Mouse (Mus musculus): ENCODE measurements around the gene Clic3. TPM values are rescaled to one million over a fixed set of nuclear protein-coding genes. Genes with fewer than 3 reads are reported as not detected.

Clic3 gene
- total and polyA plus RNA-seq, 3 experiments, result 0.15 to 0.27 TPM; not detected in 1

DNA sequence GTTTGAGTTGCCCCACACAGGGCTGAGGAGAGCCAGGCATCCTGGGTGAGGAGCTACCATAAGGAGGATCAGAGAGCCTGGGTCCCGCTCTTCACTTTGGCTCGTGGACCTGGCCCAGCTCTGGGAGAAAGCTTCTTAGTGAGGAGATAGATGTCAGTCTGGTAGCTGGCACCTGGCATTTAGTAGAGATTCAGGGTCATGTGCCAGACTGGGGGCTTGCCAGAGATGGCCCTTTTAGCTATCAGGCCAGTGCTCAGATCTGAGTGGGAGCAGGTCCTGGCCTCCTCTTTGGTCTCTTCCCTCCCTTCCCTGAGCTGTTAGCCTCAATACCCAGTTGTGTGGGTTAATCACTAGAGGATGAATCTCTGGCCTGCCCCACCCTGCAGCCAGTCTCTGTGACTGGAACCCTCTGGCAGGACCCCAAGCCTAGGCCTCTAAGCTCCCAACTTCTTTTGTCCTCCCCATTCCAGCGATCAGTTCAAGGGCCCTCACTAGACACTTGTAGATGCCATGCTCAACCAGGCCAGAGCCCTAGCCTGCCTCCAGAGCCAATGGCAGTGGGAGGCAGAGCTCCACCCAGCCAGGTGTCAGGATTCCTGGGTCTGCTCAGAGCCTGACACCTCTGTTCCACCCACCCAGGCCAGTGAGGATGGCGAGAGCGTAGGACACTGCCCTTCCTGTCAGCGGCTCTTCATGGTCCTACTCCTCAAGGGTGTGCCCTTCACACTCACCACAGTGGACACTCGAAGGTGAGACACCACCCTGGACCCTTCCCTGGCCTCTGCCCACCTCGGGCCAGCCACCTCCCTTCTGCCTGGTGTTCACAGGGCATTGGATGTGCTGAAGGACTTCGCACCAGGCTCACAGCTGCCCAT lies 621 bp downstream of the Clic3 start:
- Histone ChIP-seq H3K79me2 (ENCODE audit: control insufficient read depth, insufficient read depth, low read length, poor library complexity) (peaks cover 8% of the 10 kb centered on the region; the same call in 1 of the 2 replicates), H3K27me3 (ENCODE audit: control insufficient read depth in 1 of 2, insufficient read depth in 2 of 2, low read length in 2 of 2) (no peaks in the 10 kb centered on the region), H3K9ac (ENCODE audit: control insufficient read depth, low read depth, low read length, poor library complexity, severe bottlenecking) (no peak overlapping the region), H3K36me3 (ENCODE audit: control insufficient read depth in 1 of 2, insufficient read depth in 2 of 2, low read length in 2 of 2) (no peaks in the 10 kb centered on the region), H3K4me1 (ENCODE audit: control insufficient read depth in 1 of 2, insufficient read depth in 2 of 2, low read length in 2 of 2) (peaks cover 4 to 11% of the 10 kb centered on the region in 2 experiments; a peak in 3 of 4 replicates), H3K27ac (ENCODE audit: control insufficient read depth, low read depth, low read length) (no peak overlapping the region), H3K4me3 (ENCODE audit: control insufficient read depth in 1 of 2, insufficient read depth in 1 of 2, low read depth in 2 of 2, low read length in 2 of 2) (no peak overlapping the region), H3K9me3 (replicated peaks; ENCODE audit: insufficient read depth, low read length) (no peaks in the 10 kb centered on the region)
- TF ChIP-seq POLR2AphosphoS2 (IDR thresholded peaks at IDR 0.05; ENCODE audit: low read length) (no peak), NRF1 (IDR thresholded peaks at IDR 0.05; ENCODE audit: insufficient read depth, low read depth, low read length, poor library complexity, severe bottlenecking) (no peak), MAFK (IDR thresholded peaks at IDR 0.05; ENCODE audit: borderline replicate concordance, low read depth, low read length) (no peak), MXI1 (IDR thresholded peaks at IDR 0.05; ENCODE audit: low read depth, low read length) (no peak), MYB (IDR thresholded peaks at IDR 0.05; ENCODE audit: low read depth, low read length) (no peak), ZKSCAN1 (IDR thresholded peaks at IDR 0.05; ENCODE audit: low read depth, low read length) (no peak), ZNF384 (IDR thresholded peaks at IDR 0.05; ENCODE audit: low read depth, low read length) (no peak), BHLHE40 (IDR thresholded peaks at IDR 0.05; ENCODE audit: borderline replicate concordance, low read depth, low read length) (no peak), EP300 (IDR thresholded peaks at IDR 0.05; ENCODE audit: low read depth in 1 of 2, low read length in 2 of 2) (no peak), TCF12 (IDR thresholded peaks at IDR 0.05; ENCODE audit: low read depth, low read length) (no peak), NELFE (IDR thresholded peaks at IDR 0.05; ENCODE audit: low read depth, low read length) (no peak), CHD1 (IDR thresholded peaks at IDR 0.05; ENCODE audit: low read depth, low read length) (no peak), POLR2A (IDR thresholded peaks at IDR 0.05; ENCODE audit: control insufficient read depth in 1 of 2, insufficient read depth in 1 of 2, low read depth in 1 of 2, low read length in 2 of 2, poor library complexity in 1 of 2) (no peak)
- DNase-seq (ENCODE audit: low read depth, low spot score), result no peak

DNA sequence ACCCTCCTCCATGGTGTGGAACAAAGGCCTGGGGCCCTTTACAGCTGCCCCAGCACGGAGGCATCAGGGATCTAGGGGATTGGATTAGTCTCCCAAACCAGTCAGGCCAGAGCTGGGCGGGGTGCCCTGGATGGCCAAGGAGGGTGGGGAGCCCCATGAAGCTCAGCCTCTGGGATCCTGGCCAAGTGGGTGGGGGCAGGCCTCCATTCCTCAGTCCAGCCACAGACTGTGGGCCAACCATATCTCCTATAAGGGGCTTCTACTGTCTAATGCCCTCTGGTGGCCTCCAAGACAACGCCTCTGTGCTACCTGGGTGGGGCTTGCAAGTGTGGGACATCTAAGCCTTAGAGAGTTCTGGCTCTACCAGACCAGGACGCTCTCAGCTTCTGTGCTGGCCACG lies 2.3 kb downstream of the Clic3 start:
- Histone ChIP-seq H3K27ac (ENCODE audit: control insufficient read depth, low read depth, low read length) (no peak overlapping the region), H3K9me3 (replicated peaks; ENCODE audit: insufficient read depth, low read length) (no peaks in the 10 kb centered on the region), H3K9ac (ENCODE audit: control insufficient read depth, low read depth, low read length, poor library complexity, severe bottlenecking) (no peak overlapping the region), H3K79me2 (ENCODE audit: control insufficient read depth, insufficient read depth, low read length, poor library complexity) (peaks cover 8% of the 10 kb centered on the region; the same call in 1 of the 2 replicates), H3K4me3 (ENCODE audit: control insufficient read depth in 1 of 2, insufficient read depth in 1 of 2, low read depth in 2 of 2, low read length in 2 of 2) (no peak overlapping the region), H3K4me1 (ENCODE audit: control insufficient read depth in 1 of 2, insufficient read depth in 2 of 2, low read length in 2 of 2) (peaks cover 4 to 11% of the 10 kb centered on the region in 2 experiments; a peak in 3 of 4 replicates), H3K36me3 (ENCODE audit: control insufficient read depth in 1 of 2, insufficient read depth in 2 of 2, low read length in 2 of 2) (no peaks in the 10 kb centered on the region), H3K27me3 (ENCODE audit: control insufficient read depth in 1 of 2, insufficient read depth in 2 of 2, low read length in 2 of 2) (no peaks in the 10 kb centered on the region)
- TF ChIP-seq SIN3A (IDR thresholded peaks at IDR 0.05; ENCODE audit: low read length), result no peak
- no peak for TF ChIP-seq UBTF (IDR thresholded peaks at IDR 0.05; ENCODE audit: borderline replicate concordance, insufficient read depth, low read depth, low read length)
- TF ChIP-seq MAZ (IDR thresholded peaks at IDR 0.05; ENCODE audit: low read depth, low read length), result no peak
- TF ChIP-seq NRF1 (IDR thresholded peaks at IDR 0.05; ENCODE audit: insufficient read depth, low read depth, low read length, poor library complexity, severe bottlenecking), result no peak
- TF ChIP-seq JUND (IDR thresholded peaks at IDR 0.05; ENCODE audit: low read depth, low read length), result no peak
- TF ChIP-seq KAT2A (conservative IDR thresholded peaks at IDR 0.05; ENCODE audit: low read depth, low read length), result no peak
- TF ChIP-seq MYC (IDR thresholded peaks at IDR 0.05; ENCODE audit: low read depth, low read length), result no peak
- no peak for TF ChIP-seq USF2 (IDR thresholded peaks at IDR 0.05; ENCODE audit: borderline replicate concordance in 1 of 2, insufficient read depth in 1 of 2, low read depth in 1 of 2, low read length in 2 of 2)
- TF ChIP-seq TAL1 (IDR thresholded peaks at IDR 0.05; ENCODE audit: low read length), result no peak
- TF ChIP-seq TCF12 (IDR thresholded peaks at IDR 0.05; ENCODE audit: low read depth, low read length), result no peak
- no peak for TF ChIP-seq BHLHE40 (IDR thresholded peaks at IDR 0.05; ENCODE audit: borderline replicate concordance, low read depth, low read length)
- TF ChIP-seq ZKSCAN1 (IDR thresholded peaks at IDR 0.05; ENCODE audit: low read depth, low read length), result no peak
- TF ChIP-seq EP300 (IDR thresholded peaks at IDR 0.05; ENCODE audit: low read depth in 1 of 2, low read length in 2 of 2), result no peak
- TF ChIP-seq ZMIZ1 (IDR thresholded peaks at IDR 0.05; ENCODE audit: low read depth, low read length), result no peak
- no peak for TF ChIP-seq HCFC1 (IDR thresholded peaks at IDR 0.05; ENCODE audit: low read depth, low read length)
- no peak for DNase-seq (ENCODE audit: low read depth, low spot score)
